Mouse (Mus musculus): ENCODE measurements around the gene Barx1. TPM values are rescaled to one million over a fixed set of nuclear protein-coding genes. Genes with fewer than 3 reads are reported as not detected.

The Barx1 gene
- total RNA-seq (2012; rRNA removed) (not detected in 2 replicates), polyA plus RNA-seq (2012; ENCODE audit: insufficient read depth in 1 of 2, insufficient read length in 2 of 2, low read depth in 1 of 2, low replicate concordance in 2 of 2, missing spikeins in 1 of 2) (not detected)

DNA sequence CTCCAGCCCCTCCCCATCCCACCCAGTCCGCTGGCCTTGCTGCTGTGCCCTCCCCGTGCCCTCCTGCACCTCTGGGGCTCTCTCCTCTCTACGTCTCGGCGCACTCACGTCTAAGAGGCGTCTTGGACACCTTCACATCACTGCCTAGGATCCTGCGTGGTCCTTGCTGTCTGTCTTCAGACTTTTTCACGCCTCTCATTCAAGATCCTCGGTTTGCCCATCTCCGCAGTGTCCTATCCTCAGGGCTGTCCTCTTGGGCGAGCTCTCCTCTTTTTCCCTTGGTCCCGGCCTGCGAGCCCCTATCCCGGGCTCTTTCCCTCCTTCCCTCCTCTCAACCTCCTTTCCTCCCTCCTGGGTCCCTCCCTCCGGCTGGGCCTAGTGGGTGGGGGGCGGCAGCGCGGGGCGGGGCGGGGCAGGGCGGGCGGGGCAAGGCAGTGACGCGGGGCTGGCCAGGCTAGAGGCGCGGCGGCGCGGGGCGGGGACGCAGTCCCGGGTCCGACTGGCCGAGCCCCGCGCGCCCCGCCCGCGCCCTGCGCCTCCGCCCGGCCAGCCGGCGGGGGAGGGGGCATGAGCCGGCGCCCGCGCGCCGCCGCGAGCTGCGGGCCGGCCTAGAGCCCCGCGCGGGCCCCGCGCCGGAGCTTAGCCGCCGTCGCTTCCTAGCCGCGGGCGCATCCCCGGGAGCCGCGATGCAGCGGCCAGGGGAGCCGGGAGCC is at the start of gene Barx1:
Gene Barx1, plus strand, starts transcription at position 568 of the 713 bp plus-strand sequence.
- H3K27me3 ChIP-seq (ENCODE audit: control insufficient read depth in 1 of 2, insufficient read depth in 2 of 2, low read length in 2 of 2), result no peaks in the 10 kb centered on the region
- H3K9ac ChIP-seq (ENCODE audit: control insufficient read depth, low read depth, low read length, poor library complexity, severe bottlenecking), result no peak within 1 kb of the TSS
- no peak for DNase-seq (ENCODE audit: low read depth, low spot score)
- no peak within 1 kb of the TSS for H3K27ac ChIP-seq (ENCODE audit: control insufficient read depth, low read depth, low read length)
- TF ChIP-seq MYC (IDR thresholded peaks at IDR 0.05; ENCODE audit: low read depth, low read length) (no peak), MEF2A (IDR thresholded peaks at IDR 0.05; ENCODE audit: extremely low read depth, insufficient replicate concordance, low read depth, low read length, poor library complexity, severe bottlenecking) (no peak), USF1 (IDR thresholded peaks at IDR 0.05; ENCODE audit: low read depth, low read length) (no peak), GATA1 (IDR thresholded peaks at IDR 0.05; ENCODE audit: low read depth, low read length) (no peak), JUND (IDR thresholded peaks at IDR 0.05; ENCODE audit: low read depth, low read length) (no peak), SIN3A (IDR thresholded peaks at IDR 0.05; ENCODE audit: low read length) (no peak), GABPA (IDR thresholded peaks at IDR 0.05; ENCODE audit: low read depth, low read length) (no peak), TBP (IDR thresholded peaks at IDR 0.05; ENCODE audit: low read depth, low read length) (no peak), TCF12 (IDR thresholded peaks at IDR 0.05; ENCODE audit: low read depth, low read length) (no peak), MXI1 (IDR thresholded peaks at IDR 0.05; ENCODE audit: low read depth, low read length) (no peak), POLR2A (IDR thresholded peaks at IDR 0.05; ENCODE audit: control insufficient read depth in 1 of 2, insufficient read depth in 1 of 2, low read depth in 1 of 2, low read length in 2 of 2, poor library complexity in 1 of 2) (no peak), KAT2A (conservative IDR thresholded peaks at IDR 0.05; ENCODE audit: low read depth, low read length) (no peak), NELFE (IDR thresholded peaks at IDR 0.05; ENCODE audit: low read depth, low read length) (no peak), UBTF (IDR thresholded peaks at IDR 0.05; ENCODE audit: borderline replicate concordance, insufficient read depth, low read depth, low read length) (no peak), ETS1 (IDR thresholded peaks at IDR 0.05; ENCODE audit: low read depth, low read length) (no peak), ZKSCAN1 (IDR thresholded peaks at IDR 0.05; ENCODE audit: low read depth, low read length) (no peak), POLR2AphosphoS2 (IDR thresholded peaks at IDR 0.05; ENCODE audit: low read length) (no peak), CHD1 (IDR thresholded peaks at IDR 0.05; ENCODE audit: low read depth, low read length) (no peak), MAX (IDR thresholded peaks at IDR 0.05; ENCODE audit: low read length) (no peak), POLR2AphosphoS5 (IDR thresholded peaks at IDR 0.05; ENCODE audit: borderline replicate concordance, low read depth, low read length) (no peak)
- H3K4me3 ChIP-seq (ENCODE audit: control insufficient read depth in 1 of 2, insufficient read depth in 1 of 2, low read depth in 2 of 2, low read length in 2 of 2), result no peak within 1 kb of the TSS
- H3K4me1 ChIP-seq (ENCODE audit: control insufficient read depth in 1 of 2, insufficient read depth in 2 of 2, low read length in 2 of 2), result no peaks in the 10 kb centered on the region
- H3K36me3 ChIP-seq (ENCODE audit: control insufficient read depth in 1 of 2, insufficient read depth in 2 of 2, low read length in 2 of 2), result no peaks in the 10 kb centered on the region
- no peaks in the 10 kb centered on the region for H3K79me2 ChIP-seq (ENCODE audit: control insufficient read depth, insufficient read depth, low read length, poor library complexity)
- no peaks in the 10 kb centered on the region for H3K9me3 ChIP-seq (replicated peaks; ENCODE audit: insufficient read depth, low read length)

DNA sequence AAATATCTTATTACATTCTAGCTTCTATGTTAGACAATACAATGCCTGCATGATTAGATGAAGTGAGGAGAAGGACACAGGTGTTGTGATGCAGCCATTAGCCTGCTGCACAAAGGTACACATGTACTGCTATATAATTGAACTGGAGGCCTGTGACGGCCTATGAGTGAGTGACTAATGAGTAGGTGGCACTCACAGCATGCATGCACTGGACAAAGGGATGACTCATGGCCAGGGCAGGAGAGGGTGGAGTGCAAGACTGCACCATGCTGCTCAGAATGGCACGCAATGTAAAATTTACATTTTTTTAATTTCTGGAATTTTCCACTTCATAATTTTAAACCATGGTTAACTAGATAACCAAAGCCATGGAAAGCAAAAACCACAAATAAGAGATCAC is 48.3 kb upstream of the Barx1 start:
- no peaks in the 10 kb centered on the region for H3K79me2 ChIP-seq (ENCODE audit: control insufficient read depth, insufficient read depth, low read length, poor library complexity)
- no peaks in the 10 kb centered on the region for H3K9me3 ChIP-seq (replicated peaks; ENCODE audit: insufficient read depth, low read length)
- no peak overlapping the region for H3K4me3 ChIP-seq (ENCODE audit: control insufficient read depth in 1 of 2, insufficient read depth in 1 of 2, low read depth in 2 of 2, low read length in 2 of 2)
- H3K9ac ChIP-seq (ENCODE audit: control insufficient read depth, low read depth, low read length, poor library complexity, severe bottlenecking), result no peak overlapping the region
- no peak for DNase-seq (ENCODE audit: low read depth, low spot score)
- no peak for TF ChIP-seq MAX (IDR thresholded peaks at IDR 0.05; ENCODE audit: low read length)
- TF ChIP-seq MYC (IDR thresholded peaks at IDR 0.05; ENCODE audit: low read depth, low read length), result no peak
- TF ChIP-seq POLR2AphosphoS2 (IDR thresholded peaks at IDR 0.05; ENCODE audit: low read length), result no peak
- TF ChIP-seq ZMIZ1 (IDR thresholded peaks at IDR 0.05; ENCODE audit: low read depth, low read length), result no peak
- no peaks in the 10 kb centered on the region for H3K4me1 ChIP-seq (ENCODE audit: control insufficient read depth in 1 of 2, insufficient read depth in 2 of 2, low read length in 2 of 2)
- H3K27me3 ChIP-seq (ENCODE audit: control insufficient read depth in 1 of 2, insufficient read depth in 2 of 2, low read length in 2 of 2), result no peaks in the 10 kb centered on the region
- no peaks in the 10 kb centered on the region for H3K36me3 ChIP-seq (ENCODE audit: control insufficient read depth in 1 of 2, insufficient read depth in 2 of 2, low read length in 2 of 2)
- no peak overlapping the region for H3K27ac ChIP-seq (ENCODE audit: control insufficient read depth, low read depth, low read length)

Data from MEL (cell line).